Mouse (Mus musculus) ES-Bruce4 (cell line): Measurements from ENCODE around the gene Cap1.

Experiments
- CTCF ChIP-seq: IDR thresholded peaks from one replicate; pipeline ENCODE4 v1.8.1; 2011; ENCODE audit warnings: low read depth, low read length
- POLR2A ChIP-seq: IDR thresholded peaks from one replicate; pipeline ENCODE4 v1.8.1; 2011; ENCODE audit warnings: low read length; ENCODE audit not compliant: insufficient read depth

- TF ChIP-seq POLR2A (no peak), CTCF (no peak)
Observed at GRCm38 (mm10) chr4:122811824-122812223, 74.0 kb downstream of the Cap1 start.
